Mouse (Mus musculus): ENCODE results near the gene Fgr. TPM values are rescaled to one million over a fixed set of nuclear protein-coding genes. Genes with fewer than 3 reads are reported as not detected.
A peak's percentile ranks its signal among the peaks of the same experiment; 100 is the strongest.

The Fgr gene
- polyA plus RNA-seq, 1 experiment from 2014 or later, result 0.73 TPM

GRCm38 (mm10) chr4:132943088-132943487, 30.8 kb upstream of the Fgr start:
- Histone ChIP-seq H3K9ac (ENCODE audit: low read depth, low read length) (no peak overlapping the region), H3K27ac (ENCODE audit: low read depth, low read length) (no peak overlapping the region), H3K27me3 (replicated peaks; ENCODE audit: control insufficient read depth, insufficient read depth, low read length) (no peaks in the 10 kb centered on the region; the same call in 1 of the 2 replicates), H3K4me3 (ENCODE audit: low read depth, low read length) (no peak overlapping the region), H3K36me3 (ENCODE audit: control insufficient read depth, insufficient read depth, low read length) (no peaks in the 10 kb centered on the region), H3K4me2 (no peak overlapping the region), H3K9me3 (ENCODE audit: control insufficient read depth, low read length) (no peaks in the 10 kb centered on the region), H3K4me1 (replicated peaks; ENCODE audit: control insufficient read depth, insufficient read depth, low read length) (peaks cover 24% of the 10 kb centered on the region)
- 72% methylated on average over 8 of the region's 8 CpGs for WGBS
- ATAC-seq (replicated peaks; ENCODE audit: low FRiP score) (no peak), DNase-seq (ENCODE audit: low spot score) (no peak)

- Histone ChIP-seq H3K36me3 (ENCODE audit: control insufficient read depth, insufficient read depth, low read length) (no peaks in the 10 kb centered on the region), H3K4me1 (replicated peaks; ENCODE audit: control insufficient read depth, insufficient read depth, low read length) (peaks cover 24% of the 10 kb centered on the region), H3K27ac (ENCODE audit: low read depth, low read length) (no peak overlapping the region), H3K9me3 (ENCODE audit: control insufficient read depth, low read length) (no peaks in the 10 kb centered on the region), H3K4me3 (ENCODE audit: low read depth, low read length) (no peak overlapping the region), H3K4me2 (no peak overlapping the region), H3K27me3 (replicated peaks; ENCODE audit: control insufficient read depth, insufficient read depth, low read length) (no peaks in the 10 kb centered on the region; the same call in 1 of the 2 replicates), H3K9ac (ENCODE audit: low read depth, low read length) (no peak overlapping the region)
- ATAC-seq (replicated peaks; ENCODE audit: low FRiP score) (no peak), DNase-seq (ENCODE audit: low spot score) (no peak)
- 43% methylated on average over 12 of the region's 12 CpGs for WGBS
Measured at GRCm38 (mm10) chr4:132944106-132944505, 29.8 kb upstream of the Fgr start.

GRCm38 (mm10) chr4:132944776-132945175, 29.1 kb upstream of the Fgr start:
- H3K4me1 ChIP-seq (replicated peaks; ENCODE audit: control insufficient read depth, insufficient read depth, low read length), result peaks cover 24% of the 10 kb centered on the region
- no peaks in the 10 kb centered on the region for H3K36me3 ChIP-seq (ENCODE audit: control insufficient read depth, insufficient read depth, low read length)
- DNase-seq (ENCODE audit: low spot score) (no peak), ATAC-seq (replicated peaks; ENCODE audit: low FRiP score) (no peak)
- WGBS, result 69% methylated on average over 4 of the region's 4 CpGs
- H3K27me3 ChIP-seq (replicated peaks; ENCODE audit: control insufficient read depth, insufficient read depth, low read length), result no peaks in the 10 kb centered on the region; the same call in 1 of the 2 replicates
- H3K9ac ChIP-seq (ENCODE audit: low read depth, low read length), result no peak overlapping the region
- H3K27ac ChIP-seq (ENCODE audit: low read depth, low read length), result no peak overlapping the region
- H3K4me2 ChIP-seq, result no peak overlapping the region
- H3K4me3 ChIP-seq (ENCODE audit: low read depth, low read length), result no peak overlapping the region
- H3K9me3 ChIP-seq (ENCODE audit: control insufficient read depth, low read length), result no peaks in the 10 kb centered on the region

GRCm38 (mm10) chr4:132945261-132946046, 28.4 kb upstream of the Fgr start:
- ATAC-seq (replicated peaks; ENCODE audit: low FRiP score) (peak; percentile 80), DNase-seq (ENCODE audit: low spot score) (peak; percentile 82)
- peak overlapping the region; percentile 70 for H3K27ac ChIP-seq (ENCODE audit: low read depth, low read length)
- peaks cover 28% of the 10 kb centered on the region for H3K4me1 ChIP-seq (replicated peaks; ENCODE audit: control insufficient read depth, insufficient read depth, low read length)
- peak overlapping the region; percentile 15; the same call in 1 of the 2 replicates for H3K4me3 ChIP-seq (ENCODE audit: low read depth, low read length)
- 3% methylated on average over 15 of the region's 15 CpGs for WGBS
- no peaks in the 10 kb centered on the region for H3K36me3 ChIP-seq (ENCODE audit: control insufficient read depth, insufficient read depth, low read length)
- H3K27me3 ChIP-seq (replicated peaks; ENCODE audit: control insufficient read depth, insufficient read depth, low read length), result no peaks in the 10 kb centered on the region; the same call in 1 of the 2 replicates
- peak overlapping the region; percentile 67 for H3K4me2 ChIP-seq
- peak overlapping the region; percentile 41 for H3K9ac ChIP-seq (ENCODE audit: low read depth, low read length)
- H3K9me3 ChIP-seq (ENCODE audit: control insufficient read depth, low read length), result no peaks in the 10 kb centered on the region

GRCm38 (mm10) chr4:132946047-132947001, 27.6 kb upstream of the Fgr start:
- 18% methylated on average over 27 of the region's 27 CpGs for WGBS
- DNase-seq (ENCODE audit: low spot score) (peak; percentile 57), ATAC-seq (replicated peaks; ENCODE audit: low FRiP score) (peak; percentile 29; the same call in 1 of the 2 replicates)
- Histone ChIP-seq H3K27me3 (replicated peaks; ENCODE audit: control insufficient read depth, insufficient read depth, low read length) (no peaks in the 10 kb centered on the region), H3K4me3 (ENCODE audit: low read depth, low read length) (peak overlapping the region; percentile 15; the same call in 1 of the 2 replicates), H3K4me2 (peak overlapping the region; percentile 67), H3K27ac (ENCODE audit: low read depth, low read length) (peak overlapping the region; percentile 70), H3K4me1 (replicated peaks; ENCODE audit: control insufficient read depth, insufficient read depth, low read length) (peaks cover 28% of the 10 kb centered on the region), H3K9ac (ENCODE audit: low read depth, low read length) (peak overlapping the region; percentile 41), H3K36me3 (ENCODE audit: control insufficient read depth, insufficient read depth, low read length) (no peaks in the 10 kb centered on the region), H3K9me3 (ENCODE audit: control insufficient read depth, low read length) (no peaks in the 10 kb centered on the region)

- no peak for ATAC-seq (replicated peaks; ENCODE audit: low FRiP score)
- Histone ChIP-seq H3K27ac (ENCODE audit: low read depth, low read length) (no peak overlapping the region), H3K4me2 (peak overlapping the region; percentile 56)
Measured at GRCm38 (mm10) chr4:132949882-132950532, 23.9 kb upstream of the Fgr start.

GRCm38 (mm10) chr4:132950999-132951398, 22.9 kb upstream of the Fgr start:
- Histone ChIP-seq H3K4me1 (replicated peaks; ENCODE audit: control insufficient read depth, insufficient read depth, low read length) (peaks cover 20% of the 10 kb centered on the region), H3K4me3 (ENCODE audit: low read depth, low read length) (no peak overlapping the region), H3K9ac (ENCODE audit: low read depth, low read length) (no peak overlapping the region), H3K36me3 (ENCODE audit: control insufficient read depth, insufficient read depth, low read length) (no peaks in the 10 kb centered on the region), H3K9me3 (ENCODE audit: control insufficient read depth, low read length) (no peaks in the 10 kb centered on the region), H3K4me2 (no peak overlapping the region), H3K27ac (ENCODE audit: low read depth, low read length) (no peak overlapping the region), H3K27me3 (replicated peaks; ENCODE audit: control insufficient read depth, insufficient read depth, low read length) (no peaks in the 10 kb centered on the region)
- DNase-seq (ENCODE audit: low spot score), result no peak
- 34% methylated on average over 2 of the region's 2 CpGs for WGBS
- ATAC-seq (replicated peaks; ENCODE audit: low FRiP score), result no peak

More at GRCm38 (mm10) chr4:132949882-132950532, 23.9 kb upstream of the Fgr start:
- no peaks in the 10 kb centered on the region for H3K27me3 ChIP-seq (replicated peaks; ENCODE audit: control insufficient read depth, insufficient read depth, low read length)
- H3K36me3 ChIP-seq (ENCODE audit: control insufficient read depth, insufficient read depth, low read length), result no peaks in the 10 kb centered on the region
- H3K9me3 ChIP-seq (ENCODE audit: control insufficient read depth, low read length), result no peaks in the 10 kb centered on the region
- H3K4me3 ChIP-seq (ENCODE audit: low read depth, low read length), result no peak overlapping the region; the same call in 1 of the 2 replicates
- H3K4me1 ChIP-seq (replicated peaks; ENCODE audit: control insufficient read depth, insufficient read depth, low read length), result peaks cover 25% of the 10 kb centered on the region
- no peak overlapping the region for H3K9ac ChIP-seq (ENCODE audit: low read depth, low read length)
- DNase-seq (ENCODE audit: low spot score), result no peak
- WGBS, result 36% methylated on average over 24 of the region's 24 CpGs
